Mouse (Mus musculus) heart, adult 18-20 months (tissue): ENCODE results near the gene F12. TPM values are rescaled to one million over a fixed set of nuclear protein-coding genes. Genes with fewer than 3 reads are reported as not detected.

ENCODE experiments used
- DNase-seq, 2 experiments: peaks; one replicate each; pipeline ENCODE4 v3.0.0; 2021 to 2022; ENCODE audit warnings: mixed read lengths in 1 of 2
- total RNA-seq, 2 experiments: library from RNA; stranded (reverse); gene quantifications; 2 replicates each; pipeline ENCODE4 v1.2.3; 2021

Gene F12
- total RNA-seq, 2 experiments from 2014 or later = not detected

- peak; percentile 22 to 45 for DNase-seq
Measured at GRCm38 (mm10) chr13:55449679-55450441, 23.3 kb upstream of the F12 start.

- no peak for DNase-seq
Measured at GRCm38 (mm10) chr13:55449205-55449604, 22.6 kb upstream of the F12 start.

DNA sequence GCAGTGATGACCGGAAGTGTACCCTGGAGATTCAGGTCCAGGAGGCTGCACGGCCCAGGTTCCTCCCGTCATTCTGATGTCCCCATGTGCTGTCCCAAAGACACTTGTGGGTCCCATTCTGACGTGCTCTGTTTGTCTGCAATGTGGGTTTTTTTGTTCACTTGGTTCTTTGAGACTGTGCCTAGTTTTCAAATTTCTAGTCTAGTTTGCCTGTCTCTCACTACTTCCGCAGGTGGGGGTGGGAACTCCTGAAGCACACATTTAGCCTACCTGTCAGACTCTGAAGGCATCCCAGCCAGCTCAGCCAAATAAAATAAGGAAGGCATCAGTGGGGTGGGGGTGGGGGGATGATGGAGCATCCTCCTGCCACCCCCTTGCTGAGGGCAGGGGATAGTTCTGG lies 21.5 kb upstream of the F12 start:
- no peak for DNase-seq

DNA sequence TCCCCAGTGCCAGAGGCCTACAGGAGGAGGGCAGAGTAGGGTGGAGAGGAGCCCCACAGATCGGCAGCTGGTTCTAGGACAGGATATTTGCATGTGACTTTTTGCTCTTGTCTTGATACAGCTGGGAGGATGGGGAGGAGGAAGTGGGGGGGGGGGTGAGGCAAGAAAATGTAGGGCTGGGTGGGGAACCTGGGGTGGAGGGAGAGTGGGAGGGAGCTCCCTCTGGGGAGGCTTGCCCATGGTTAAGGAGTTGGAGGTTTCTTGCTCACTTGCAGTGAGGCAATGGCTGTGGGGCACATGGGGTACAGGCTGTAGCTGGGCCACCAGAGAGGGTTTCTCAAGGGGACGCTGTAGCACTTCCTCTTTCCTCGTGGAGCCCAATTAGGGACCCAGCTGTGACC lies 20.9 kb upstream of the F12 start:
- peak in 1 of 2 experiments; percentile 59 for DNase-seq

GRCm38 (mm10) chr13:55446483-55447105 lies 20.0 kb upstream of the F12 start:
- DNase-seq = no peak

- no peak for DNase-seq
Measured at GRCm38 (mm10) chr13:55445361-55446091, 18.9 kb upstream of the F12 start.

- peak; percentile 100 for DNase-seq
Measured at GRCm38 (mm10) chr13:55444937-55445315, 18.3 kb upstream of the F12 start, which contains the start of gene Grk6. Gene Grk6 (plus strand): TSS chr13:55445072.

DNA sequence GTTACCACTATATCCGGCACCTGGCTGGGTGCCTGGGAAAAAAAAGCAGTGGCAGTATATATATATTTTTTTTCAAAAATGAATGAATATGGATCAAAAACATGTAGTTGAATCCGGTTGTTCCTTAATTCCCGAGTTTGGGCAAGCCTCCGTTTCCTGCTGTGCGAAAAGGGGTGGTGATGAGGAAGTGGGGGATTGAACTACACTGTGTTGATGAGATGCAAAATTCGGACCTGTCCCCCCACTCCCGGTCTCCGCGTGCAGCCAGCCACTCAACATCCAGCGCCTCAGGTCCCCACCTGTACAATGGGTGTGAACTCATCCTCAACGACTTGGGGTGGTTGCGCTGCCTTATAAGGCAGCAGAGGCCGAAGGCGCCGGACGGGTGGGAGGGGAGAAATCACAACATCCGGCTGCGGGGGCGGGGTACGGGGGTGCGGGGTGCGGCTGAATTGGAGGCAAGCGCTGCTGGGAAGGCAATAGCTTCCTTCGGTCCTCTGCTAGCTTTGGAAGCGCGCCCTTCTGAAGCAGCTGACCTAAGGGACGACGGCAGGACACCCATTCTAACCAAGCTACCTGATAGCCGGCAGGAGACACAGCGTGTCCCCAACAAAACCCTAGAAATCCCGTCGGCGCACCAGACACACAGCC lies 17.8 kb upstream of the F12 start:
- no peak for DNase-seq

GRCm38 (mm10) chr13:55443799-55444285 lies 17.2 kb upstream of the F12 start:
- DNase-seq = no peak

- DNase-seq = peak in 1 of 2 experiments; percentile 29
Measured at GRCm38 (mm10) chr13:55437111-55437629, 10.6 kb upstream of the F12 start.

DNA sequence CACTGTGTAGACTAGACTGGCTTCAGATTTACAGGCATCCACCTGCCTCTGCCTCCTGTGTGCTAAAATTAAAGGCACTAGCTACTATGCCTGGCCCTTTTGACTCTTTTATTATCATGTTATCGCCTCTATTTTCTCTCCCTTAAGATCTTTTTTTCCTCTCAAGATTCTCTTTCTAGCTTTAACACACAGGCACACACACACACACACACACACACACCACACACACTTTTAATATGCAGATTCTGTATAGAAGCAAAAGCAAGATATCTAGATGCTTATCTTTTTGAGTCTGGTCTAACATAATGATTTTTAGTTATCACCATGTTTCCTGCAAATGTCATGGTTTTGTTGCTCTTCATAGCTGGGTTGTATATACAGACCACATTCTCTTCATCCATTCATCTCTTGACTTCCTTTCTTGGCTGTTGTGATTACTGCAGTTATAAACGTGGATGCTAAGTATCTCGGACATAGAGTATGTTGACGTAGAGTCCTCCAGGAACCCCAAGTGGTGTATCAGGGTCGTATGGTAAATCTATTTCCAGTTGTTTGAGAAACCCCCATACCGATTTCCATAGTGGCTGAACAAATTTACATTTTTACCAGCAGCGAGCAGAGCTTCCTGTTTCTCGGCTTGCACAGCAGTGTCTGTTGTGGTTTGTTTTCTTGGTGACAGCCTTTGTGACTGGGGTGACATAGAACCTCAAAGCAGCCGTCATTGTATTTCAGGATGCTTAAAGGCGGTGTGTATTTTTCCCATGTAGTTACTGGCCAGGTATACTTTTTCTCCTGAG lies 5.5 kb upstream of the F12 start:
- DNase-seq = peak in 1 of 2 experiments; percentile 31

DNA sequence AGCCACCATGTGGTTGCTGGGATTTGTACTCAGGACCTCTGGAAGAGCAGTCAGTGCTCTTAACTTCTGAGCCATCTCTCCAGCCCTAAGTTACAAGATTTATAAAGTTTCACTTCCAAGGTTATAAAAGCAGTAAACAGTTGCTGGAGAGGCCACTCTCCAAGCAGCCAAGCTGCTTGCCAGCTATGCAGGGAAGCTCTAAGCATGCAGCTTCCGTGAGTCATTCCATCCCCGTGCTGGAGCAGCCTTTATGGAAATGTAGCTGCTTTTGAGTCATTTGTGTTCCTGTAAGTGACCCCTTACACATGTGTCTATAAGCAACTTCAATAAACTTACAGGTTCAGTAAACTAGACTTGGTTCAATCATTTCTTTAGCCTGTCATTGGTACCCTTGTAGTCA lies 4.0 kb upstream of the F12 start:
- no peak for DNase-seq

GRCm38 (mm10) chr13:55429226-55429888 lies 2.8 kb upstream of the F12 start:
- DNase-seq = peak; percentile 85 to 93

- peak; percentile 82 to 85 for DNase-seq
Measured at GRCm38 (mm10) chr13:55420933-55421800, 5.4 kb downstream of the F12 start.

DNA sequence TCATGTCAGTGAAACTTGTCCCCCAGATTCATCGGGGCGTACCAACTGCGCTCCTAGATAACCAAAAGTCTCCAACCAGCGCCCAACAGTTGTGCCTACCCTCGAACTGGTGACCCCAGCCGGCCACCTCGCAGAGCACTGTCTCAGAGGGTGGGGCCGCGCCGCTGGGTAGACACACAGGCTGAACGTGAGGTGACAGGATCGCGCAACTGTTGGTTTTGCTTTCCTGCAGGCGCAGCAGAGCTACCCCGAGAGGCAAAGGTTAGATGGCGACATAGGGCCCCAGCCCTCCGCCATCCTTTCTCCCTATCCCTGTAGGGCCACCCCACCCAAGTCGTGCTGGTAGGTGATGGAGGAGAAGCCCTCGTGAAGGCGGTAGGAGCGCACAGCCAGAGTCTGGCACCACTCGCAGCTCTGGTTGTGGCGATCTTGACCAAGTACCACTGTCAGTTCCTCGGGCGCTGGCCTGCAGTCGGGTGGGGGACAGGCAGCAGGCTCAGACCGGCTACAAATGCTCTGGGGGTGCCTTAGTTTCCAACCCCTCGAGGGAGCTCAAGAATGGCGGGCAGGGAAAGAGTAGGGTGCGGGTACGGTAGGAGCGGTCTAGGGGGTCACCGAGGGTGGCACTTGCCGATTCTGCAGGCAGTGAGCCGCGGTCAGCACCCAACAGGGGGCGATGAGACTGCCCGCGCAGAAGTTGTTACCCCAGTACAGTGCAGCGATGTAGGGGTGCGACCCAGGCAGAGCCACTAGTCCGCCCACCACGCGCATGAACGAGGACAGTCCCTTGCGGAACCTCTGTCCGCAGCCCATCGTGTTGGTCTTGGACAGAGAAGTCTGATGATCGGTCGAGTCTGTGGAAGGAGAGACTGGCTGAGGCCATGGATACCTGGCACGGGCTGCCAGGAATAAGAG lies 6.3 kb downstream of the F12 start:
- DNase-seq = no peak

- no peak for DNase-seq
Measured at GRCm38 (mm10) chr13:55419142-55419541, 7.5 kb downstream of the F12 start.

DNA sequence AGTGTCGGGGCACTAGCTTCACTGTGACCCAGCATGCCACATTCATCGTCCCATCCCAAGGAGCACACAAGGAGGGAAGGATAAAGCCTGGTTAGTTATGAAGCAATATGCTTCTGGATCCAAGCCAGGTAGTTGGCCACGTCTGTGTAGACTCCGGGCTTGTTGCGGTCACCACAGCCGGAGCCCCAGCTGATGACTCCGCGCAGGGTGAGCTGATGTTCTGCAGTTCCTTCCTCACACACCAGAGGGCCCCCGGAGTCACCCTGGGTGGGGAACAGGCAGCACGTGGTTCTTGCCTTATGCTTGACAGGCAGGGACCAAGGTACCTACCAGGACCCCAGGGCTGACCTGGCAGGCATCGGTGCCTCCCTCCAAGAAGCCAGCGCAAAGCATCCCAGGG lies 8.6 kb downstream of the F12 start:
- peak; percentile 89 to 97 for DNase-seq

DNA sequence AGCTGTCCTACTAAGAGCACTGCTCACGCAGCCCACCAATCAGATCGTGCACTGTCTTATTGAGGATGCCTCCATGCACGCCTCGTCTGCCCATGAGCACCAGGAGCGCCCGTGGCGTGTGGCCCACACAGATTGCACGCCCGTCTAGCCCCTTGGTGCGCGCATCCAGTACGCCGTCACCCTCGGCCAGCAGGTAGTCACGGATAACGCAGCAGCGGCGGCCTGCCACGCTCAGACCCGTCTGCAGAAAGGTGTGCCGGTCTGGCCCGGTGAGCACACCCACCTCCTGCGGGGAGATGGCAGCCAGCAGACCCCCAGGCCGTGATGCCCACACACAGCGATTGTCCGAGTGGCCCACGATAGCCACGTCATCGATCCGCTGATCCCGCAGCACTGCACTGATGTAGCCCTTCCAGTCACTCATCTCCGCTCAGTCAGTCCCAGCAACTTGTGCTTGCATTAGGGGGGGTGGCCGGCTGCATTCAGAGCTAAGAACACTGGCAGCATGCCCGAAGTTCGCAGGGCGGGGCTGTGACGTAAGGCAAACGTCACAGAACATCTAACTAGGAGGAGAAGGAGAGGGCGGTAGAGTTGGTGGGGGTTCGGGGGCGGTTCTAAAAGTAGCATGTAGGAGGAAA lies 11.7 kb downstream of the F12 start, which contains the start of gene Pfn3:
Gene Pfn3, minus strand, starts transcription at position 490 of the 638 bp plus-strand sequence.
- DNase-seq = peak in 1 of 2 experiments; percentile 19
